Mouse (Mus musculus) liver, adult (tissue): ENCODE data around the gene 1700001K19Rik.
A peak's percentile ranks its signal among the peaks of the same experiment; 100 is the strongest.

Experiments
- GATA4 ChIP-seq: IDR thresholded peaks from 2 replicates; pipeline ENCODE4 v1.6.1; 2014; ENCODE audit warnings: mild to moderate bottlenecking, low read length; ENCODE audit not compliant: insufficient replicate concordance

Gene 1700001K19Rik

GRCm38 (mm10) chr12:110682561-110683299, at the start of gene 1700001K19Rik:
TSS of gene 1700001K19Rik (minus strand) at chr12:110682619.
- TF ChIP-seq GATA4 = no peak

DNA sequence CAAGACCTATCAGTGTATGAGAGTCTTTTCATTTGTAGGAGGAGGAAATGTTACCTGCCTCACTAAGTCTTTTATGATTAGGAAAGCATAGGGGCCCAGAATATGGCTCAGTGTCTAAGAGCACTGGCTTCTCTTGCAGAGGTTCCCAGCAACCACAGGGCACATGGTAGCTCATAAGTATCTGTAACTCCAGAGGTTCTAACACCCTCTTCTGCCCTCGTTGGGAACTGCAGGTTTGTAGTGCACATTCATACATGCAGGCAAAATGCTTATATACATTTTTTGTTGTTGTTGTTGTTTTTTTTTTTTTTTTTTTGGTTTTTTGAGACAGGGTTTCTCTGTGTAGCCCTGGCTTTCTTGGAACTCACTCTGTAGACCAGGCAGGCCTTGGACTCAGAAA, 44.0 kb upstream of the 1700001K19Rik start:
- no peak for TF ChIP-seq GATA4

- TF ChIP-seq GATA4 = no peak
Observed at GRCm38 (mm10) chr12:110725489-110725888, 43.1 kb upstream of the 1700001K19Rik start.

DNA sequence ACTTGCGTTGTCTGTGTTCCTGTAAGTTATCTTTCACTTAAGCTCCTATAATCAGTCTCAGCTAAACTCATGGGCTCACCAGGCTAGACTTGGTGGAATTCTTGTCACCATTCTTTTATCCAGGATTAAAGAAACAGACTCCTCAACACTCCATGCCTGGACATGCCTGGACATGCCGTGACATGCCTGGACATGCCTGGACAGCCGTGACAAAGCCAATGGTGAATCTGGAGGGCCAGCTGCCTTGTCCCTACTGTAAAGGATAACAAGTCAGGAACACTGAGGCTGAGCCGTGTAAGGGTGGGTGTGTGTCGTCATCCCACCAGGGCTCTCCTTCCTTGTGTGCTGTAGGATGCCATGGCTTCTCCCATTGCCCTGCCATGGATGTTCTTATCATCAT, 42.6 kb upstream of the 1700001K19Rik start:
- TF ChIP-seq GATA4 = no peak

DNA sequence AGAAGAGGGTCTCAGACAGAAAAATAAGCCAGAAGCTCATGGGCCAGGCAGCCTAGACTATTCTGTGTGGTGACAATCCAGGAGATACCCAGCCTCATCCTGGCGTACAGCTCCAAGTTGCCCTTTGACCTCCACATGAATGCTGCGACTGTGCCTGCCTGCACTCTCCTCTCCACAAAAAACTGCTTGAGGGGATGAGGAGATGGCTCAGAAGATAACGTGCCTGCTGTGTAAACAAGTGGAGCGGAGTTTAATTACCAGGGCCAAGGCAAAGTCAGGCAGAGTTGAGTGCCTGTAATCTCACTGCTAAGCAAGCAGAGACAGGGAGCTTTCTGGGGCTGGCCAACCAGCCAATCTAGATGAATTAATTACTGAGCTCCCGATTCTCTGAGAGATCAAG, 33.6 kb upstream of the 1700001K19Rik start:
- TF ChIP-seq GATA4 = no peak

GRCm38 (mm10) chr12:110714215-110714614, 31.8 kb upstream of the 1700001K19Rik start:
- TF ChIP-seq GATA4 = no peak

- no peak for TF ChIP-seq GATA4
Observed at GRCm38 (mm10) chr12:110713784-110714183, 31.4 kb upstream of the 1700001K19Rik start.

GRCm38 (mm10) chr12:110711270-110711669, 28.9 kb upstream of the 1700001K19Rik start:
- TF ChIP-seq GATA4 = no peak

- no peak for TF ChIP-seq GATA4
Observed at GRCm38 (mm10) chr12:110707451-110707850, 25.0 kb upstream of the 1700001K19Rik start.

DNA sequence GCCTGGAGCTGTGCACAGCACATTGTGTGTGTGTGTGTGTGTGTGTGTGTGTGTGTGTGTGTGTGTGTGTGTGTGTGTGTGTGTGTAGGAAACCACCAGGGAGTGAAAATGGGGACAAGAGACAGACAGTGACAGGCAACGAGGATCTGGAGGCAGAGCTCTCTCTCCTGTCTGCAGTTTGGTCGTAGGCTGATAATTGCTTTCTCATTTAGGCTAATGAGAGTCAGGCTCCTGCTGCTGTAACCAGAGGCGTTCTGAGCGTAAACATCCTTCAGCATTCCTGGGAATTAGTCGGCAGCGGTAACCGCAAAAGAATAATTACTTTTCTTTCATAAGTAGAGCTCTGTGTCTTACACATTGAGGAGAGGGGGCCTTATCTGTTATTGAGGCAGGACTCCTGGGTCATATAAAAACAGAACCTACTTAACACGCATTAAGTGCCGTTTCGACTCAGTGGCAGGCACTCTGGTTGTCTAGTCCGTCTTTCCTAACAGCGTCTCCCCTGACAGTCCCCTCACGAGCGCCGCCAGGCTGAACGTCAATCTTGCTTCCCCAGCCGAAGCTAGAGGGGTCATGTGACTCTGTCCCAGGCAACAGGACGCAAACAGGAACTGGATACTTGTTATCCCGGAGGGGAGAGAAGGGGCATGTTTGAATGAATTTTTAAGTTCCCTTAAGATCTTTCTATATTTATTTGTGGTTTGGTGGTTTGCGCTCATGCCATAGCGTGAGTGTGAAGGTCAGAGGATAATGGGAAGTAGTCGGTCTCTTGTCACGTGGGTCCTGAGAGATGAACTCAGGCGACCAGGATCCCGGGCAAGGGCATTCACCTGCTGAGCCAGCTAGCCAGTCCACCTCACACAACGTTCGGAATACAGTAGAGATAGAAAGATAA, 24.2 kb upstream of the 1700001K19Rik start:
- TF ChIP-seq GATA4 = no peak

DNA sequence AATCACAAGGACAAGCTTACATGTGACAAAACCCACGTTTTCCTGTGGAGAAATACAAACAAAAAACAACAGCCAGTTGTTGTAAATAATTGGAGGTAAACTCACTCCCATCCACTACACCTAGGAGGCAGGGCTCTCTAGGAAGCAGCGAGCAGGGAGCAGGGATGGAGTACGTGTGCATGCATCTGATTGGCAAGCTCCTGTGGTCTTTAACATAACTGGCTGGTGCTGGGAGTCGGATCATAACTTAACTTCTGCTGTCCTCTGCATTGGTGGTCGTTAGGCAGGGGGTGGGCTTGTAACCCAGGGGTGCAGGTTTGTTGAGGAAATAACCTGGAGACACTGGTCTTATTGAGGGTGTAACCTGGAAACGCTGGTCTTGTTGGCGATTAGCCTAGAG, 21.3 kb upstream of the 1700001K19Rik start:
- TF ChIP-seq GATA4 = no peak

DNA sequence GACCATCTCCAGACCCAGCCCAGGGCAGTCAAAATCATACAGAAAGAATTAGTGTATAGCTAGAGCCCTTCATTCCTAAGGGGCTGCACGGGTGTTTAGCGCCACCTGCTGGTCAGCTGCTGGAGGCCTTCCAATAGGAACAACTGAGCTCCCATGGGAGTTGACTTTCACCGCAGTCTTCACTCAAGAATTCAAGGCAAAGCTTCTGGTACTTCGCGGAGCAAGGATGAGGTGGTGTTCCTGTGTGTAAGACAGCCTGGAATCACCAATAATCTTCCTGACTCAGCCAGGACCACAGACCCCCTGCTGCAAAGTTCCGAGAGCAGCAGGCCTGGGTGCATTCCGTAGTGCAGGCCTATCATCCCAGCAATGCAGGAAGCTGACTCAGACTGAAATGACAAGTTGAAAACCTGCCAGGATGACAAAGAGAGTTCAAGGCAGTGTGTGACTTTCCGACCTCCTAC, 20.6 kb upstream of the 1700001K19Rik start:
- TF ChIP-seq GATA4 = peak; percentile 27; the same call in 1 of the 2 replicates

DNA sequence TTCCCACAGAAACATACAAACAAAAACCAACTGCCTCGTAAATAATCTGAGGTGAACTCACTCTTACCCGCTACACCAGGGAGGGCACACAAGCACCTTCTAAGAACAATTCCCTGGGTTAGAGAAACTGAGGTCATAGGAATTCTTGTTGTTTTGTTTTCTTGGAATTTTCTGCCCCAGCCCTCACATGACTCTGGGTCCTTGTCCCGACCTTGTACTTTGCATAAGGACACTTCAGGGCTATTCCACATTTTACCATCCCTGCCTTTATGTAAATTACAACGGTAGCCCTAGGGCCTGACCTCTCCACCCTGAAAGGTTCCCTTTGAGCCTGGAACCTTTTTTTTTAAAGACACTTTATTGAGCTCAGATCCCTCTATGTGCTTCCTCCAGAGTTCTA, 20.1 kb upstream of the 1700001K19Rik start, which contains the start of gene Hsp90aa1:
TSS of gene Hsp90aa1 (minus strand) at position 173 of the 400 bp plus-strand sequence.
- no peak for TF ChIP-seq GATA4

- no peak for TF ChIP-seq GATA4
Observed at GRCm38 (mm10) chr12:110700730-110701129, 18.3 kb upstream of the 1700001K19Rik start.

DNA sequence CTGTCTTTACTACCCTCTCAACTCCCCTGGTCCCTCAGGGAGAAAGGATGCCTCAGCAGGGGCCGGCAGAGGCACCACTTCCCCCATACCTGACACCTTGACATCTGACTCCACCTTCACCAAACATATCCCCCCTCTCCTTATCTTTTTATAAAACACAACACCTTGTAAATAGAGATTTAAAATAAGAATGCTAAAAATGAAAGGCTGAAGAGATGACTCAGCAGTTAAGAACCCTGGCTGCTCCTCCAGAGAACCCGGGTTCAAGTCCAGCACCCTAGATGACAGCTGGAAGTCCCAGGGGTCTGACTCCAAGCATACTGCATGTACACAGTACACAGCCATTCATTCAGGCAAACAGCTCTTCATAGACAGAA, 16.7 kb upstream of the 1700001K19Rik start:
- no peak for TF ChIP-seq GATA4
